14 mouse cellular contexts compared by ENCODE assay signal in the genomic region with DNA sequence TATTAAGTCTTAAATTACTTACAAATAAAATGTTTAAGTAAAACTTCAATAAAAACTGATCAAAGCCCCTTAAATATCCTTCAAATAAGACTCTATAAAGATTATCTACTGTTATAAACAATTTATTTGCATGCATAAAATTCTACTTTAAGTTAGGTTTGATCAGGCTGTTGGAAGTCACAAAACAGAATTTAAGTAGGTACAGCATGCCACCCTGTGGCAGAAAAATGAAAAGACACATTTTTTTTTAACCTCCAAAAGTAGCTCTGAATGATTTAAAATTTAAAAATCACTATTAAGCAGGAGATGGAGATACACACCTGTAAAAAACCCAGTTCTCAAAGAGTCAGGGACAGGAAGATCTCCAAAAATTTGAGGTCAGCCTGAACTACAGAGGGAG. TPM values are rescaled to one million over a fixed set of nuclear protein-coding genes. Genes with fewer than 3 reads are reported as not detected.
DNase-seq lines count a peak whose midpoint lies in the region; ATAC-seq and TF ChIP-seq lines count a peak whose summit lies in the region.
"Had no signal": no experiment of that assay in that cellular context is flagged by ENCODE, and none has a peak within 500 bp of the region (broad histone marks: within the 10 kb centered on the region; RNA-seq: fewer than 3 reads in every experiment).

No protein-coding gene starts in this region.

- no peak overlapping the region for H3K27ac ChIP-seq in gastrocnemius, adult 2 months
- H3K27ac ChIP-seq in liver, adult 2 months (replicated peaks; ENCODE audit: insufficient read depth, low read depth, low read length): no peak overlapping the region
- no peak overlapping the region for H3K27ac ChIP-seq in liver, embryonic 11.5 days (ENCODE audit: low read depth, low read length)

- H3K4me1 ChIP-seq in liver, adult 2 months (ENCODE audit: control insufficient read depth, insufficient read depth, low read length): no peaks in the 10 kb centered on the region; the same call in 1 of the 2 replicates
- no peaks in the 10 kb centered on the region for H3K4me1 ChIP-seq in liver, embryonic 11.5 days (replicated peaks; ENCODE audit: control insufficient read depth, insufficient read depth, low read length)

- no peaks in the 10 kb centered on the region for H3K79me2 ChIP-seq in liver, adult 2 months (ENCODE audit: control insufficient read depth, insufficient read depth, low read length)

- DNase-seq in gastrocnemius, adult 2 months: no peak
- DNase-seq in gastrocnemius, adult 18-20 months (ENCODE audit: low spot score): no peak
- DNase-seq in liver, adult 2 months (ENCODE audit: extremely low read depth, low read depth, low spot score): no peak
- no peak for DNase-seq in liver, embryonic 11.5 days (ENCODE audit: low spot score)
- peak; percentile 17 for DNase-seq in Muller cell, postnatal 12 days (ENCODE audit: inconsistent ontology term)
- DNase-seq in naive thymus-derived CD4-positive, alpha-beta T cell, adult 2 months (ENCODE audit: low read depth): peak; percentile 17
- no peak for DNase-seq in adrenal gland, postnatal 36 days
- no peak for DNase-seq in gastrocnemius, postnatal 14 days
- DNase-seq: heart, adult 11 months; lung, adult 18-20 months had no signal

- H3K9ac ChIP-seq in liver, adult 2 months (ENCODE audit: low read depth, low read length): no peak overlapping the region
- no peak overlapping the region for H3K9ac ChIP-seq in liver, embryonic 11.5 days (ENCODE audit: low read depth, low read length)

- peaks cover 9% of the 10 kb centered on the region for H3K36me3 ChIP-seq in liver, adult 2 months (ENCODE audit: control insufficient read depth, insufficient read depth, low read length)
- H3K36me3 ChIP-seq in liver, embryonic 11.5 days (ENCODE audit: control insufficient read depth, insufficient read depth, low read length): no peaks in the 10 kb centered on the region

- no peak for TF ChIP-seq POLR2A in liver, adult 2 months (IDR thresholded peaks at IDR 0.05; ENCODE audit: extremely low read depth, insufficient read depth, low read length)

- H3K9me3 ChIP-seq in liver, embryonic 11.5 days (ENCODE audit: control insufficient read depth, low read length): no peaks in the 10 kb centered on the region

- TF ChIP-seq CTCF in gastrocnemius, adult 2 months (IDR thresholded peaks at IDR 0.05): peak; percentile 57
- TF ChIP-seq CTCF in liver, adult 2 months (IDR thresholded peaks at IDR 0.05; ENCODE audit: low read depth, low read length): 0 out of 2 replicates have a peak, but pooled peaks have one; percentile 15

- H3K27me3 ChIP-seq in liver, adult 2 months (ENCODE audit: control insufficient read depth, insufficient read depth, low read length): no peaks in the 10 kb centered on the region
- H3K27me3 ChIP-seq in liver, embryonic 11.5 days (replicated peaks; ENCODE audit: control insufficient read depth, insufficient read depth, low read length): no peaks in the 10 kb centered on the region

- intact Hi-C loops in gastrocnemius, adult 2 months (cut with DNase I): no loop called here
- intact Hi-C loops in gastrocnemius, postnatal 14 days (cut with DNase I; ENCODE audit: low total_unique reads): no loop called here

- ATAC-seq in liver, embryonic 11.5 days (replicated peaks; ENCODE audit: low FRiP score): no peak
- ATAC-seq: intestine, embryonic 16.5 days had no signal

- no peak overlapping the region for H3K4me2 ChIP-seq in liver, embryonic 11.5 days

- H3K4me3 ChIP-seq in gastrocnemius, adult 2 months: no peak overlapping the region
- H3K4me3 ChIP-seq in liver, adult 2 months (ENCODE audit: insufficient read depth, low read depth, low read length): no peak overlapping the region
- H3K4me3 ChIP-seq in liver, embryonic 11.5 days (ENCODE audit: low read depth, low read length): no peak overlapping the region
- H3K4me3 ChIP-seq: erythroblast, embryonic 14.5 days; myocyte had no signal

RNA-seq across cellular contexts. Expression of gene Gm10306, which starts 33.0 kb away (rescaled TPM):
- total RNA-seq in gastrocnemius, adult 2 months (2021): not detected
- not detected for total RNA-seq in gastrocnemius, adult 18-20 months (2021)
- total RNA-seq in liver, adult 2 months (2014; rRNA removed): not detected in 2 replicates
- polyA plus RNA-seq in liver, adult 2 months (2012; rRNA removed): not detected in 2 replicates
- not detected in 2 replicates for polyA plus RNA-seq in liver, embryonic 11.5 days (2014; fragmentation: Nextera tagmentation; extraction: Ambion mirVana)
- total RNA-seq in adrenal gland, postnatal 36 days (2021): not detected
- total RNA-seq in gastrocnemius, postnatal 14 days (2021): not detected
- total RNA-seq: left cerebral cortex, adult 18-20 months had no signal
- polyA plus RNA-seq: erythroblast, embryonic 14.5 days; myocyte had no signal

RNA-seq across cellular contexts. Expression of gene Caap1, which starts 33.3 kb away (rescaled TPM):
- total RNA-seq in gastrocnemius, adult 2 months (2021): 1 to 10 TPM; 2.8 to 3.0 TPM
- 1 to 10 TPM; 1.9 to 2.0 TPM for total RNA-seq in gastrocnemius, adult 18-20 months (2021)
- 5.3 and 5.8 TPM in 2 replicates for total RNA-seq in liver, adult 2 months (2014; rRNA removed)
- polyA plus RNA-seq in liver, adult 2 months (2012; rRNA removed): 1.4 and 1.8 TPM in 2 replicates
- 24.2 TPM in 2 replicates for polyA plus RNA-seq in liver, embryonic 11.5 days (2014; fragmentation: Nextera tagmentation; extraction: Ambion mirVana)
- total RNA-seq in adrenal gland, postnatal 36 days (2021): 10 to 100 TPM in 1 of 2 experiments, 1 to 10 TPM in 1; 9.8 to 10.7 TPM
- 1 to 10 TPM; 2.6 to 2.7 TPM for total RNA-seq in gastrocnemius, postnatal 14 days (2021)

Comparison
In these comparisons a context has a peak if more than half of its experiments do, and no peak if none do; other contexts are left out.
1. DNase-seq: peak in Muller cell, postnatal 12 days (single experiment) and naive thymus-derived CD4-positive, alpha-beta T cell, adult 2 months (single experiment); none in gastrocnemius, adult 2 months (single experiment), gastrocnemius, adult 18-20 months (single experiment), liver, adult 2 months (single experiment), liver, embryonic 11.5 days (single experiment), adrenal gland, postnatal 36 days (0 of 2) and gastrocnemius, postnatal 14 days (single experiment).